Mouse (Mus musculus): ENCODE data around the gene Rmnd5b. TPM values are rescaled to one million over a fixed set of nuclear protein-coding genes. Genes with fewer than 3 reads are reported as not detected.

The Rmnd5b gene
- polyA plus RNA-seq, 1 experiment: 27.4 TPM

DNA sequence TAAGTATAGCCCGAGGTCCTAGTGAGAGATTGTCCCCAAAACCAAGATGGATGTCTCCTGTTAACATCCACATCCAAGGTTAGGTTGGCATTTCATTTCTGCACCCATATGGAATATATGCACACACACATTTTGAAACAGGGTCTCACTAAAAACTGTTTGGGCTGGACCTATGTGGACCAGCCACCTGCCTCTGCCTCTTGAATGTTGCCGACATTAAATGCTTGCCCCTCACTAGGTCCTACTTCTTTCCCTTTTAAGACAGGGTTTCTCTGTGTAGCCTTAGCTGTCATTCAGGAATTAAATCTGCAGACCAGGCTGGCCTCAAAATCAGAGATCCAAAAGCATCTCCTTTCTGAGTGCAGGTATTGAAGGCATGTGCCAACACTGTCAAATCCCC is 38.1 kb downstream of the Rmnd5b start:
- Histone ChIP-seq H3ac (ENCODE audit: control insufficient read depth, insufficient read length, low read depth) (no peak overlapping the region), H3K27me3 (ENCODE audit: control insufficient read depth, insufficient read depth, insufficient read length) (no peaks in the 10 kb centered on the region), H3K79me2 (ENCODE audit: control insufficient read depth, insufficient read depth) (peaks cover 48% of the 10 kb centered on the region), H3K79me3 (ENCODE audit: low read depth) (peaks cover 24% of the 10 kb centered on the region), H3K4me3 (ENCODE audit: insufficient read depth, poor library complexity, severe bottlenecking) (no peak overlapping the region), H3K36me3 (ENCODE audit: control insufficient read depth, insufficient read depth) (peaks cover 99% of the 10 kb centered on the region)
- TF ChIP-seq MYOG (IDR thresholded peaks at IDR 0.05; ENCODE audit: control insufficient read depth, extremely low read depth, insufficient read length): no peak
- no peak for TF ChIP-seq MAX (IDR thresholded peaks at IDR 0.05)
- no peak for TF ChIP-seq FOSL1 (IDR thresholded peaks at IDR 0.05; ENCODE audit: insufficient read depth, low read length, poor library complexity, severe bottlenecking)
- TF ChIP-seq CTCF (IDR thresholded peaks at IDR 0.05; ENCODE audit: control insufficient read depth, insufficient read depth, insufficient read length): no peak
- TF ChIP-seq MYOD1 (IDR thresholded peaks at IDR 0.05; ENCODE audit: control insufficient read depth, insufficient read length, low read depth): no peak
- no peak for TF ChIP-seq CEBPB (IDR thresholded peaks at IDR 0.05; ENCODE audit: low read depth)
- TF ChIP-seq USF1 (IDR thresholded peaks at IDR 0.05; ENCODE audit: low read depth): no peak

GRCm38 (mm10) chr11:51595459-51596083 is 40.1 kb downstream of the Rmnd5b start:
- H3K27me3 ChIP-seq (ENCODE audit: control insufficient read depth, insufficient read depth, insufficient read length): no peaks in the 10 kb centered on the region
- H3K79me3 ChIP-seq (ENCODE audit: low read depth): peaks cover 8% of the 10 kb centered on the region
- no peak overlapping the region for H3ac ChIP-seq (ENCODE audit: control insufficient read depth, insufficient read length, low read depth)
- H3K4me3 ChIP-seq (ENCODE audit: insufficient read depth, poor library complexity, severe bottlenecking): no peak overlapping the region
- H3K79me2 ChIP-seq (ENCODE audit: control insufficient read depth, insufficient read depth): peaks cover 28% of the 10 kb centered on the region
- no peak for TF ChIP-seq MYOD1 (IDR thresholded peaks at IDR 0.05; ENCODE audit: control insufficient read depth, insufficient read length, low read depth)
- TF ChIP-seq MAX (IDR thresholded peaks at IDR 0.05): no peak
- no peak for TF ChIP-seq FOSL1 (IDR thresholded peaks at IDR 0.05; ENCODE audit: insufficient read depth, low read length, poor library complexity, severe bottlenecking)
- no peak for TF ChIP-seq USF1 (IDR thresholded peaks at IDR 0.05; ENCODE audit: low read depth)
- no peak for TF ChIP-seq CEBPB (IDR thresholded peaks at IDR 0.05; ENCODE audit: low read depth)
- H3K36me3 ChIP-seq (ENCODE audit: control insufficient read depth, insufficient read depth): peaks cover 99% of the 10 kb centered on the region

GRCm38 (mm10) chr11:51594715-51595350 is 40.9 kb downstream of the Rmnd5b start:
- peaks cover 24% of the 10 kb centered on the region for H3K79me2 ChIP-seq (ENCODE audit: control insufficient read depth, insufficient read depth)
- TF ChIP-seq MYOG (IDR thresholded peaks at IDR 0.05; ENCODE audit: control insufficient read depth, extremely low read depth, insufficient read length) (no peak), MAX (IDR thresholded peaks at IDR 0.05) (no peak), MYOD1 (IDR thresholded peaks at IDR 0.05; ENCODE audit: control insufficient read depth, insufficient read length, low read depth) (no peak), CTCF (IDR thresholded peaks at IDR 0.05; ENCODE audit: control insufficient read depth, insufficient read depth, insufficient read length) (no peak), FOSL1 (IDR thresholded peaks at IDR 0.05; ENCODE audit: insufficient read depth, low read length, poor library complexity, severe bottlenecking) (no peak), USF1 (IDR thresholded peaks at IDR 0.05; ENCODE audit: low read depth) (no peak), CEBPB (IDR thresholded peaks at IDR 0.05; ENCODE audit: low read depth) (no peak)

GRCm38 (mm10) chr11:51593849-51594248 is 41.8 kb downstream of the Rmnd5b start:
- H3K4me3 ChIP-seq (ENCODE audit: insufficient read depth, poor library complexity, severe bottlenecking): no peak overlapping the region
- H3K27me3 ChIP-seq (ENCODE audit: control insufficient read depth, insufficient read depth, insufficient read length): no peaks in the 10 kb centered on the region
- H3K79me2 ChIP-seq (ENCODE audit: control insufficient read depth, insufficient read depth): peaks cover 18% of the 10 kb centered on the region
- no peak overlapping the region for H3ac ChIP-seq (ENCODE audit: control insufficient read depth, insufficient read length, low read depth)
- no peaks in the 10 kb centered on the region for H3K79me3 ChIP-seq (ENCODE audit: low read depth)
- TF ChIP-seq CTCF (IDR thresholded peaks at IDR 0.05; ENCODE audit: control insufficient read depth, insufficient read depth, insufficient read length) (no peak), MAX (IDR thresholded peaks at IDR 0.05) (no peak), USF1 (IDR thresholded peaks at IDR 0.05; ENCODE audit: low read depth) (no peak), FOSL1 (IDR thresholded peaks at IDR 0.05; ENCODE audit: insufficient read depth, low read length, poor library complexity, severe bottlenecking) (no peak), CEBPB (IDR thresholded peaks at IDR 0.05; ENCODE audit: low read depth) (no peak), MYOD1 (IDR thresholded peaks at IDR 0.05; ENCODE audit: control insufficient read depth, insufficient read length, low read depth) (no peak), MYOG (IDR thresholded peaks at IDR 0.05; ENCODE audit: control insufficient read depth, extremely low read depth, insufficient read length) (no peak)
- H3K36me3 ChIP-seq (ENCODE audit: control insufficient read depth, insufficient read depth): peaks cover 97% of the 10 kb centered on the region

More at GRCm38 (mm10) chr11:51594715-51595350, 40.9 kb downstream of the Rmnd5b start:
- H3ac ChIP-seq (ENCODE audit: control insufficient read depth, insufficient read length, low read depth): no peak overlapping the region
- peaks cover 5% of the 10 kb centered on the region for H3K79me3 ChIP-seq (ENCODE audit: low read depth)
- H3K4me3 ChIP-seq (ENCODE audit: insufficient read depth, poor library complexity, severe bottlenecking): no peak overlapping the region
- no peaks in the 10 kb centered on the region for H3K27me3 ChIP-seq (ENCODE audit: control insufficient read depth, insufficient read depth, insufficient read length)
- H3K36me3 ChIP-seq (ENCODE audit: control insufficient read depth, insufficient read depth): peaks cover 97% of the 10 kb centered on the region

GRCm38 (mm10) chr11:51593368-51593767 is 42.3 kb downstream of the Rmnd5b start:
- no peaks in the 10 kb centered on the region for H3K79me3 ChIP-seq (ENCODE audit: low read depth)
- no peak overlapping the region for H3ac ChIP-seq (ENCODE audit: control insufficient read depth, insufficient read length, low read depth)
- H3K27me3 ChIP-seq (ENCODE audit: control insufficient read depth, insufficient read depth, insufficient read length): no peaks in the 10 kb centered on the region
- no peak overlapping the region for H3K4me3 ChIP-seq (ENCODE audit: insufficient read depth, poor library complexity, severe bottlenecking)
- TF ChIP-seq CEBPB (IDR thresholded peaks at IDR 0.05; ENCODE audit: low read depth) (no peak), MYOG (IDR thresholded peaks at IDR 0.05; ENCODE audit: control insufficient read depth, extremely low read depth, insufficient read length) (no peak), MYOD1 (IDR thresholded peaks at IDR 0.05; ENCODE audit: control insufficient read depth, insufficient read length, low read depth) (no peak), MAX (IDR thresholded peaks at IDR 0.05) (no peak), FOSL1 (IDR thresholded peaks at IDR 0.05; ENCODE audit: insufficient read depth, low read length, poor library complexity, severe bottlenecking) (no peak), USF1 (IDR thresholded peaks at IDR 0.05; ENCODE audit: low read depth) (no peak)
- peaks cover 14% of the 10 kb centered on the region for H3K79me2 ChIP-seq (ENCODE audit: control insufficient read depth, insufficient read depth)
- peaks cover 97% of the 10 kb centered on the region for H3K36me3 ChIP-seq (ENCODE audit: control insufficient read depth, insufficient read depth)

Data from C2C12 (cell line).